Comparison of ENCODE assay signal across 18 mouse cellular contexts in genomic region chr12:41089931-41090366, GRCm38 (mm10).
DNase-seq lines count a peak whose midpoint lies in the region; ATAC-seq and TF ChIP-seq lines count a peak whose summit lies in the region.
"Had no signal": no experiment of that assay in that cellular context is flagged by ENCODE, and none has a peak within 500 bp of the region (broad histone marks: within the 10 kb centered on the region; RNA-seq: fewer than 3 reads in every experiment).

No protein-coding gene starts in this region.

- no peak overlapping the region for H3K4me2 ChIP-seq in embryonic facial prominence, embryonic 14.5 days (ENCODE audit: low read depth, low read length)
- H3K4me2 ChIP-seq in midbrain, embryonic 11.5 days, result no peak overlapping the region
- no peak overlapping the region for H3K4me2 ChIP-seq in midbrain, embryonic 16.5 days (ENCODE audit: low read length)
- H3K4me2 ChIP-seq: embryonic facial prominence, embryonic 12.5 days; liver, embryonic 13.5 days; midbrain, embryonic 13.5 days had no signal

- TF ChIP-seq POLR2A in olfactory bulb, adult 2 months (IDR thresholded peaks at IDR 0.05; ENCODE audit: insufficient read depth, low read depth, low read length), result no peak

- H3K9me3 ChIP-seq in embryonic facial prominence, embryonic 14.5 days (ENCODE audit: control insufficient read depth, low read length), result no peaks in the 10 kb centered on the region
- H3K9me3 ChIP-seq in embryonic facial prominence, embryonic 10.5 days, result no peaks in the 10 kb centered on the region
- H3K9me3 ChIP-seq in midbrain, embryonic 11.5 days (ENCODE audit: control insufficient read depth, low read length), result no peaks in the 10 kb centered on the region
- H3K9me3 ChIP-seq in midbrain, embryonic 16.5 days (replicated peaks; ENCODE audit: control insufficient read depth, low read length, poor library complexity, severe bottlenecking), result no peaks in the 10 kb centered on the region
- H3K9me3 ChIP-seq: embryonic facial prominence, embryonic 12.5 days; liver, embryonic 13.5 days; midbrain, embryonic 13.5 days had no signal

- TF ChIP-seq CTCF in olfactory bulb, adult 2 months (IDR thresholded peaks at IDR 0.05; ENCODE audit: insufficient read depth, low read depth, low read length), result no peak

- DNase-seq in embryonic facial prominence, embryonic 14.5 days (ENCODE audit: low spot score), result peak; percentile 6
- no peak for DNase-seq in embryonic facial prominence, embryonic 10.5 days (ENCODE audit: low spot score)
- peak; percentile 28 for DNase-seq in midbrain, embryonic 11.5 days (ENCODE audit: low spot score, missing footprints)
- DNase-seq in induced T-regulatory cell, adult 2 months (ENCODE audit: low read depth), result peak; percentile 3
- DNase-seq in kidney, adult 11 months, result no peak
- DNase-seq: adrenal gland, postnatal 36 days; cerebellum, postnatal 25 days; gastrocnemius, adult 2 months; heart, postnatal 14 days; liver, embryonic 13.5 days; lung, postnatal 14 days had no signal

- ATAC-seq in embryonic facial prominence, embryonic 14.5 days (ENCODE audit: low read depth), result no peak
- no peak for ATAC-seq in midbrain, embryonic 11.5 days (ENCODE audit: low FRiP score)
- ATAC-seq in midbrain, embryonic 16.5 days, result no peak
- ATAC-seq in inflammation-experienced regulatory T-cells, adult 6 months, result no peak
- ATAC-seq: hindbrain, embryonic 16.5 days; midbrain, embryonic 13.5 days had no signal

- H3K36me3 ChIP-seq in embryonic facial prominence, embryonic 14.5 days (ENCODE audit: control insufficient read depth, insufficient read depth, low read length), result no peaks in the 10 kb centered on the region
- H3K36me3 ChIP-seq in embryonic facial prominence, embryonic 10.5 days (replicated peaks), result no peaks in the 10 kb centered on the region
- H3K36me3 ChIP-seq in midbrain, embryonic 11.5 days (ENCODE audit: control insufficient read depth, insufficient read depth, low read length), result no peaks in the 10 kb centered on the region
- no peaks in the 10 kb centered on the region for H3K36me3 ChIP-seq in midbrain, embryonic 16.5 days (ENCODE audit: control insufficient read depth, insufficient read depth, low read length)
- H3K36me3 ChIP-seq: embryonic facial prominence, embryonic 12.5 days; liver, embryonic 13.5 days; midbrain, embryonic 13.5 days had no signal

- no peak overlapping the region for H3K9ac ChIP-seq in embryonic facial prominence, embryonic 14.5 days (ENCODE audit: low read depth, low read length)
- H3K9ac ChIP-seq in midbrain, embryonic 11.5 days (ENCODE audit: low read length), result no peak overlapping the region
- no peak overlapping the region for H3K9ac ChIP-seq in midbrain, embryonic 16.5 days (ENCODE audit: low read depth, low read length)
- H3K9ac ChIP-seq: embryonic facial prominence, embryonic 12.5 days; liver, embryonic 13.5 days; midbrain, embryonic 13.5 days had no signal

- no peak overlapping the region for H3K27ac ChIP-seq in embryonic facial prominence, embryonic 14.5 days (replicated peaks; ENCODE audit: low read depth, low read length)
- H3K27ac ChIP-seq in embryonic facial prominence, embryonic 10.5 days (replicated peaks), result no peak overlapping the region
- H3K27ac ChIP-seq in midbrain, embryonic 11.5 days (ENCODE audit: low read depth, low read length), result no peak overlapping the region
- no peak overlapping the region for H3K27ac ChIP-seq in midbrain, embryonic 16.5 days (ENCODE audit: low read length)
- H3K27ac ChIP-seq in olfactory bulb, adult 2 months (ENCODE audit: insufficient read depth, low read depth, low read length), result peak overlapping the region; percentile 74
- H3K27ac ChIP-seq: embryonic facial prominence, embryonic 12.5 days; gastrocnemius, adult 2 months; kidney, postnatal 0 days; liver, embryonic 13.5 days; midbrain, embryonic 13.5 days had no signal

- H3K4me1 ChIP-seq in embryonic facial prominence, embryonic 14.5 days (ENCODE audit: control insufficient read depth, insufficient read depth, low read length), result no peaks in the 10 kb centered on the region
- no peaks in the 10 kb centered on the region for H3K4me1 ChIP-seq in embryonic facial prominence, embryonic 10.5 days
- H3K4me1 ChIP-seq in midbrain, embryonic 11.5 days (ENCODE audit: control insufficient read depth, insufficient read depth, low read length), result peaks cover 2% of the 10 kb centered on the region; the same call in 1 of the 2 replicates
- no peaks in the 10 kb centered on the region for H3K4me1 ChIP-seq in midbrain, embryonic 16.5 days (ENCODE audit: control insufficient read depth, insufficient read depth, low read length)
- H3K4me1 ChIP-seq in olfactory bulb, adult 2 months (ENCODE audit: control insufficient read depth, insufficient read depth, low read length), result peaks cover 2% of the 10 kb centered on the region; the same call in 1 of the 2 replicates
- H3K4me1 ChIP-seq: embryonic facial prominence, embryonic 12.5 days had no signal

- no peak overlapping the region for H3K4me3 ChIP-seq in embryonic facial prominence, embryonic 14.5 days (ENCODE audit: low read depth, low read length)
- H3K4me3 ChIP-seq in embryonic facial prominence, embryonic 10.5 days, result no peak overlapping the region
- no peak overlapping the region for H3K4me3 ChIP-seq in midbrain, embryonic 11.5 days (ENCODE audit: low read depth, low read length)
- no peak overlapping the region for H3K4me3 ChIP-seq in midbrain, embryonic 16.5 days (ENCODE audit: low read depth, low read length)
- H3K4me3 ChIP-seq in olfactory bulb, adult 2 months (ENCODE audit: insufficient read depth, low read depth, low read length), result no peak overlapping the region
- H3K4me3 ChIP-seq: embryonic facial prominence, embryonic 12.5 days; gastrocnemius, adult 2 months; liver, embryonic 13.5 days; midbrain, embryonic 13.5 days had no signal

- H3K27me3 ChIP-seq in embryonic facial prominence, embryonic 14.5 days (replicated peaks; ENCODE audit: control insufficient read depth, insufficient read depth, low read length), result no peaks in the 10 kb centered on the region
- H3K27me3 ChIP-seq in embryonic facial prominence, embryonic 10.5 days (replicated peaks; ENCODE audit: low read depth, poor library complexity, severe bottlenecking), result no peaks in the 10 kb centered on the region
- H3K27me3 ChIP-seq in midbrain, embryonic 11.5 days (ENCODE audit: control insufficient read depth, insufficient read depth, low read length), result no peaks in the 10 kb centered on the region
- no peaks in the 10 kb centered on the region for H3K27me3 ChIP-seq in midbrain, embryonic 16.5 days (ENCODE audit: control insufficient read depth, insufficient read depth, low read depth, low read length)
- H3K27me3 ChIP-seq: embryonic facial prominence, embryonic 12.5 days; liver, embryonic 13.5 days; midbrain, embryonic 13.5 days had no signal

- 86% methylated on average over 5 of the region's 5 CpGs for WGBS in embryonic facial prominence, embryonic 14.5 days
- 92% methylated on average over 5 of the region's 5 CpGs for WGBS in embryonic facial prominence, embryonic 10.5 days
- WGBS in midbrain, embryonic 11.5 days, result 93% methylated on average over 5 of the region's 5 CpGs
- WGBS in midbrain, embryonic 16.5 days, result 89% methylated on average over 5 of the region's 5 CpGs
- WGBS in olfactory bulb, adult 2 months, result 49% methylated on average over 5 of the region's 5 CpGs

Comparison
In these comparisons a context has a peak if more than half of its experiments do, and no peak if none do; other contexts are left out.
1. DNase-seq: peak in embryonic facial prominence, embryonic 14.5 days (single experiment), midbrain, embryonic 11.5 days (single experiment) and induced T-regulatory cell, adult 2 months (single experiment); none in embryonic facial prominence, embryonic 10.5 days (single experiment) and kidney, adult 11 months (single experiment).